Mouse (Mus musculus): ENCODE measurements around the gene Ccdc30. TPM values are rescaled to one million over a fixed set of nuclear protein-coding genes. Genes with fewer than 3 reads are reported as not detected.

The Ccdc30 gene
- polyA plus RNA-seq, 1 experiment from 2014 or later = 7.0 TPM

- Histone ChIP-seq H3K4me1 (peaks cover 4% of the 10 kb centered on the region; the same call in 1 of the 2 replicates), H3K27ac (no peak overlapping the region), H3K4me3 (no peak overlapping the region), H3K9me3 (no peaks in the 10 kb centered on the region), H3K36me3 (replicated peaks) (no peaks in the 10 kb centered on the region), H3K27me3 (ENCODE audit: poor library complexity, severe bottlenecking) (no peaks in the 10 kb centered on the region)
- WGBS = 96% methylated on average over 4 of the region's 4 CpGs
- no peak for DNase-seq (ENCODE audit: extremely low spot score, low spot score)
Measured at GRCm38 (mm10) chr4:119441836-119442235, 26.5 kb upstream of the Ccdc30 start.

GRCm38 (mm10) chr4:119437936-119438335 is 22.6 kb upstream of the Ccdc30 start:
- no peak overlapping the region for H3K27ac ChIP-seq
- H3K27me3 ChIP-seq (ENCODE audit: poor library complexity, severe bottlenecking) = no peaks in the 10 kb centered on the region
- 84% methylated on average over 2 of the region's 2 CpGs for WGBS
- H3K9me3 ChIP-seq = no peaks in the 10 kb centered on the region
- no peaks in the 10 kb centered on the region for H3K36me3 ChIP-seq (replicated peaks)
- no peak for DNase-seq (ENCODE audit: extremely low spot score, low spot score)
- no peak overlapping the region for H3K4me3 ChIP-seq
- H3K4me1 ChIP-seq = peaks cover 4% of the 10 kb centered on the region; the same call in 1 of the 2 replicates

GRCm38 (mm10) chr4:119430678-119431077 is 15.4 kb upstream of the Ccdc30 start:
- no peaks in the 10 kb centered on the region for H3K4me1 ChIP-seq
- H3K4me3 ChIP-seq = no peak overlapping the region
- DNase-seq (ENCODE audit: extremely low spot score, low spot score) = no peak
- H3K27me3 ChIP-seq (ENCODE audit: poor library complexity, severe bottlenecking) = peaks cover 4% of the 10 kb centered on the region; the same call in 1 of the 2 replicates
- H3K27ac ChIP-seq = no peak overlapping the region
- no peaks in the 10 kb centered on the region for H3K9me3 ChIP-seq
- WGBS = 31% methylated on average over 5 of the region's 5 CpGs
- no peaks in the 10 kb centered on the region for H3K36me3 ChIP-seq (replicated peaks)

- Histone ChIP-seq H3K4me3 (no peak overlapping the region), H3K4me1 (peaks cover 9% of the 10 kb centered on the region), H3K36me3 (replicated peaks) (no peaks in the 10 kb centered on the region), H3K27ac (no peak overlapping the region), H3K9me3 (no peaks in the 10 kb centered on the region), H3K27me3 (ENCODE audit: poor library complexity, severe bottlenecking) (peaks cover 24% of the 10 kb centered on the region)
- WGBS = 67% methylated on average over 2 of the region's 2 CpGs
- DNase-seq (ENCODE audit: extremely low spot score, low spot score) = no peak
Measured at GRCm38 (mm10) chr4:119427680-119428079, 12.4 kb upstream of the Ccdc30 start.

- no peak for DNase-seq (ENCODE audit: extremely low spot score, low spot score)
- H3K27ac ChIP-seq = no peak overlapping the region
- H3K27me3 ChIP-seq (ENCODE audit: poor library complexity, severe bottlenecking) = peaks cover 24% of the 10 kb centered on the region
- H3K36me3 ChIP-seq (replicated peaks) = no peaks in the 10 kb centered on the region
- H3K9me3 ChIP-seq = no peaks in the 10 kb centered on the region
- H3K4me1 ChIP-seq = peaks cover 22% of the 10 kb centered on the region
- 78% methylated on average over 2 of the region's 2 CpGs for WGBS
- H3K4me3 ChIP-seq = no peak overlapping the region
Measured at GRCm38 (mm10) chr4:119425601-119426000, 10.3 kb upstream of the Ccdc30 start.

GRCm38 (mm10) chr4:119425077-119425476 is 9.8 kb upstream of the Ccdc30 start:
- DNase-seq (ENCODE audit: extremely low spot score, low spot score) = no peak
- Histone ChIP-seq H3K27ac (no peak overlapping the region), H3K4me3 (no peak overlapping the region), H3K27me3 (ENCODE audit: poor library complexity, severe bottlenecking) (peaks cover 24% of the 10 kb centered on the region), H3K9me3 (no peaks in the 10 kb centered on the region), H3K4me1 (peaks cover 22% of the 10 kb centered on the region), H3K36me3 (replicated peaks) (peaks cover under 1% of the 10 kb centered on the region)
- WGBS = 97% methylated on average over 2 of the region's 2 CpGs

- Histone ChIP-seq H3K4me1 (peaks cover 22% of the 10 kb centered on the region), H3K9me3 (no peaks in the 10 kb centered on the region), H3K4me3 (peak within 1 kb of the TSS; percentile 77), H3K27me3 (ENCODE audit: poor library complexity, severe bottlenecking) (peaks cover 20% of the 10 kb centered on the region), H3K27ac (peak within 1 kb of the TSS; percentile 89), H3K36me3 (replicated peaks) (peaks cover 21% of the 10 kb centered on the region)
- peak; percentile 93 for DNase-seq (ENCODE audit: extremely low spot score, low spot score)
- under 1% methylated on average over 52 of the region's 52 CpGs for WGBS
Measured at GRCm38 (mm10) chr4:119422294-119422964, 7.1 kb upstream of the Ccdc30 start, which contains the start of the genes Ppcs and Zmynd12. Ppcs (minus strand) TSS chr4:119422420. Zmynd12 (plus strand) TSS chr4:119422814.

- Histone ChIP-seq H3K9me3 (no peaks in the 10 kb centered on the region), H3K4me1 (peaks cover 22% of the 10 kb centered on the region), H3K4me3 (peak overlapping the region; percentile 77), H3K36me3 (replicated peaks) (peaks cover 21% of the 10 kb centered on the region), H3K27ac (peak overlapping the region; percentile 89), H3K27me3 (ENCODE audit: poor library complexity, severe bottlenecking) (peaks cover 22% of the 10 kb centered on the region)
- WGBS = 0% methylated on average over 27 of the region's 31 CpGs
- DNase-seq (ENCODE audit: extremely low spot score, low spot score) = no peak
Measured at GRCm38 (mm10) chr4:119421921-119422293, 6.6 kb upstream of the Ccdc30 start.

GRCm38 (mm10) chr4:119421191-119421590 is 5.9 kb upstream of the Ccdc30 start:
- H3K4me1 ChIP-seq = peaks cover 22% of the 10 kb centered on the region
- peak overlapping the region; percentile 77 for H3K4me3 ChIP-seq
- peaks cover 21% of the 10 kb centered on the region for H3K36me3 ChIP-seq (replicated peaks)
- WGBS = 84% methylated on average over 3 of the region's 3 CpGs
- DNase-seq (ENCODE audit: extremely low spot score, low spot score) = no peak
- no peaks in the 10 kb centered on the region for H3K9me3 ChIP-seq
- H3K27ac ChIP-seq = peak overlapping the region; percentile 89
- peaks cover 27% of the 10 kb centered on the region for H3K27me3 ChIP-seq (ENCODE audit: poor library complexity, severe bottlenecking)

- H3K4me1 ChIP-seq = peaks cover 36% of the 10 kb centered on the region
- 94% methylated on average over 3 of the region's 3 CpGs for WGBS
- DNase-seq (ENCODE audit: extremely low spot score, low spot score) = no peak
- peaks cover 21% of the 10 kb centered on the region for H3K36me3 ChIP-seq (replicated peaks)
- H3K4me3 ChIP-seq = no peak overlapping the region
- H3K9me3 ChIP-seq = no peaks in the 10 kb centered on the region
- no peak overlapping the region for H3K27ac ChIP-seq
- peaks cover 8% of the 10 kb centered on the region; the same call in 1 of the 2 replicates for H3K27me3 ChIP-seq (ENCODE audit: poor library complexity, severe bottlenecking)
Measured at GRCm38 (mm10) chr4:119417894-119418293, 2.6 kb upstream of the Ccdc30 start.

- H3K27ac ChIP-seq = no peak overlapping the region
- WGBS = 83% methylated on average over 3 of the region's 3 CpGs
- DNase-seq (ENCODE audit: extremely low spot score, low spot score) = no peak
- H3K27me3 ChIP-seq (ENCODE audit: poor library complexity, severe bottlenecking) = 0 out of 2 replicates have a peak, but pooled peaks cover 7% of the 10 kb centered on the region
- H3K9me3 ChIP-seq = no peaks in the 10 kb centered on the region
- peaks cover 34% of the 10 kb centered on the region for H3K4me1 ChIP-seq
- no peak overlapping the region for H3K4me3 ChIP-seq
- peaks cover 21% of the 10 kb centered on the region for H3K36me3 ChIP-seq (replicated peaks)
Measured at GRCm38 (mm10) chr4:119417270-119417669, 1.9 kb upstream of the Ccdc30 start.

- Histone ChIP-seq H3K27ac (no peak overlapping the region), H3K4me1 (peaks cover 23% of the 10 kb centered on the region), H3K4me3 (no peak overlapping the region), H3K27me3 (ENCODE audit: poor library complexity, severe bottlenecking) (0 out of 2 replicates have a peak, but pooled peaks cover 7% of the 10 kb centered on the region), H3K9me3 (0 out of 2 replicates have a peak, but pooled peaks cover 1% of the 10 kb centered on the region), H3K36me3 (replicated peaks) (no peaks in the 10 kb centered on the region)
- no peak for DNase-seq (ENCODE audit: extremely low spot score, low spot score)
- 82% methylated on average over 6 of the region's 6 CpGs for WGBS
Measured at GRCm38 (mm10) chr4:119412791-119413190, 2.5 kb downstream of the Ccdc30 start.

- peaks cover 23% of the 10 kb centered on the region for H3K4me1 ChIP-seq
- 74% methylated on average over 12 of the region's 12 CpGs for WGBS
- 0 out of 2 replicates have a peak, but pooled peaks cover 6% of the 10 kb centered on the region for H3K27me3 ChIP-seq (ENCODE audit: poor library complexity, severe bottlenecking)
- no peak for DNase-seq (ENCODE audit: extremely low spot score, low spot score)
- H3K36me3 ChIP-seq (replicated peaks) = no peaks in the 10 kb centered on the region
- 0 out of 2 replicates have a peak, but pooled peaks cover 4% of the 10 kb centered on the region for H3K9me3 ChIP-seq
- H3K27ac ChIP-seq = no peak overlapping the region
- H3K4me3 ChIP-seq = no peak overlapping the region
Measured at GRCm38 (mm10) chr4:119411877-119412650, 3.3 kb downstream of the Ccdc30 start.
